Mouse (Mus musculus) hindbrain, embryonic 15.5 days (tissue): ENCODE results near the gene Pan2. TPM values are rescaled to one million over a fixed set of nuclear protein-coding genes. Genes with fewer than 3 reads are reported as not detected.

Source experiments
- ATAC-seq: fragments of 200-750 bp; cut with Nextera tagmentation; 2 replicates; pipeline ENCODE4 v1.8.0; 2017; ENCODE audit warnings: low read depth, moderate number of reproducible peaks, moderate TSS enrichment; ENCODE audit not compliant: low FRiP score
- H3K27ac ChIP-seq: fragments of 300-500 bp; sonication (generic); replicated peaks from 2 replicates; pipeline ENCODE4 v1.5.1; 2015; ENCODE audit warnings: mild to moderate bottlenecking, inconsistent platforms
- H3K27me3 ChIP-seq: fragments of 300-500 bp; sonication (generic); 2 replicates; pipeline ENCODE4 v1.6.1; 2015; ENCODE audit warnings: control low read depth, inconsistent platforms
- H3K36me3 ChIP-seq: fragments of 300-500 bp; sonication (generic); 2 replicates; pipeline ENCODE4 v1.6.1; 2015; ENCODE audit warnings: control low read depth, inconsistent platforms
- H3K4me1 ChIP-seq: fragments of 300-500 bp; sonication (generic); replicated peaks from 2 replicates; pipeline ENCODE4 v1.6.1; 2015; ENCODE audit warnings: control low read depth, inconsistent platforms
- H3K4me2 ChIP-seq: fragments of 300-500 bp; sonication (generic); 2 replicates; pipeline ENCODE4 v1.6.1; 2015; ENCODE audit warnings: moderate library complexity, mild to moderate bottlenecking, inconsistent platforms
- H3K4me3 ChIP-seq: fragments of 300-500 bp; sonication (generic); 2 replicates; pipeline ENCODE4 v1.5.1; 2015; ENCODE audit warnings: mild to moderate bottlenecking, inconsistent platforms
- H3K9ac ChIP-seq: fragments of 300-500 bp; sonication (generic); 2 replicates; pipeline ENCODE4 v1.6.1; 2015; ENCODE audit warnings: inconsistent platforms
- H3K9me3 ChIP-seq: fragments of 300-500 bp; sonication (generic); 2 replicates; pipeline ENCODE4 v1.6.1; 2016; ENCODE audit warnings: control low read depth, inconsistent platforms
- WGBS: fragments of 180-500 bp; shearing (Covaris S2); methylation state at CpG from one replicate; pipeline ENCODE4 v1.1.7; 2015; 5-methylcytosine and 5-hydroxymethylcytosine counted together
- polyA plus RNA-seq: library from polyadenylated mRNA; unstranded; fragments of >200 nt; fragmentation: Nextera tagmentation; extraction: Ambion mirVana; gene quantifications from 2 replicates; pipeline ENCODE4 v1.2.1, GENCODE M21; 2015

The Pan2 gene
- polyA plus RNA-seq, 1 experiment from 2014 or later, result 21.4 TPM

DNA sequence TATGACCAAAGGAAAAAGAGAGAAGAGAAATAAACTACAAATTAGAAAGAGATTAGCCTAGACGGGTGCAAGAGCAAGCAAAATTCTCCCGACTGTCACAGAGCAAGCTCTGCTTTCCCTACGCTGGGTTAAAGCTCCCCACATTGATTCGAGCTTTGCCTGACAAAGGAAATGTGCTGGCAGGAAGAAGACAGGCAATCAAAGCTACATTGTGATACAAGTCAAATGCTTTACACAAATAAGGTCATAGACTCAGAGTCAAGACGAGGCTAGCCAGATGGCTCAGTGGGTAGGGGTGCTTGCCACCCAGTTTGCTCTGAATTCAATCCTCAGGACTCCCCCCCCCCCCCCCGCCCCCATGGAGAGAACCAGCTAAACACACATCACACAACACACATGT is 66.9 kb downstream of the Pan2 start:
- Histone ChIP-seq H3K27ac (0 out of 2 replicates have a peak overlapping the region, but pooled peaks have one; percentile 97), H3K4me2 (no peak overlapping the region), H3K27me3 (no peaks in the 10 kb centered on the region), H3K4me3 (no peak overlapping the region), H3K4me1 (peaks cover 19% of the 10 kb centered on the region), H3K9ac (no peak overlapping the region), H3K9me3 (no peaks in the 10 kb centered on the region), H3K36me3 (peaks cover 6% of the 10 kb centered on the region; the same call in 1 of the 2 replicates)
- no peak for ATAC-seq
- 50% methylated on average over 6 of the region's 6 CpGs for WGBS

DNA sequence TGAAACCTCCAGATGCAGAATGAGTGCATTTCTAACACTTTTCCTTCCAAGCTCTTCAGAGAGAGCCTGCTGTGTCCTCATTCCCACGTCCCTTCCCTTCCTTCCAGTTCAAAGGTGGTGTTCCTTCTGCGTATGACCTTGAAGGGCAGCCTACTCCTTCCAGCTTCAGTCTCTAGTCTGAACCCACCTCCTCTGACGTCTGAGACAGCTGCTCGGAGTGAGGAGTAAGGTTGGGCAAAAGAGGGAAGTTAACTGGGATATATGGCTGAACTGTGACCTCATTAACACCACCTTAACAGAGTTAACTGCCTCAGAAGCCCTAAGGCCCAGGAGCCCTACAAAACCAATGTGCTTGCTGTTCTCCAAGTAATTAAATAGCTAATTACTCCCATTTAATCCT is 67.5 kb downstream of the Pan2 start:
- Histone ChIP-seq H3K27ac (no peak overlapping the region), H3K9me3 (no peaks in the 10 kb centered on the region), H3K9ac (no peak overlapping the region), H3K36me3 (0 out of 2 replicates have a peak, but pooled peaks cover 2% of the 10 kb centered on the region), H3K4me2 (no peak overlapping the region), H3K27me3 (no peaks in the 10 kb centered on the region), H3K4me3 (no peak overlapping the region), H3K4me1 (peaks cover 19% of the 10 kb centered on the region)
- ATAC-seq, result no peak
- 65% methylated on average over 4 of the region's 4 CpGs for WGBS

Other genes starting within 250 kb of the Pan2 start
- 371 and 395 TPM in 2 replicates for gene Ptges3, start 244.4 kb upstream of the Pan2 start, polyA plus RNA-seq
- gene Atp5b, start 220.1 kb upstream of the Pan2 start, polyA plus RNA-seq, result 2,267 and 2,290 TPM in 2 replicates
- gene Baz2a, start 211.8 kb upstream of the Pan2 start, polyA plus RNA-seq, result 8.1 and 8.3 TPM in 2 replicates
- 10.2 and 10.3 TPM in 2 replicates for gene Rbms2, start 123.0 kb upstream of the Pan2 start, polyA plus RNA-seq
- gene Gls2, start 108.9 kb upstream of the Pan2 start, polyA plus RNA-seq, result 2.0 and 2.2 TPM in 2 replicates
- gene Spryd4, start 91.5 kb upstream of the Pan2 start, polyA plus RNA-seq, result 20.6 and 21.0 TPM in 2 replicates
- gene Mip, start 77.5 kb upstream of the Pan2 start, polyA plus RNA-seq, result 0.12 TPM in 1 of 2 replicates, not detected in the other
- gene Timeless, start 71.3 kb upstream of the Pan2 start, polyA plus RNA-seq, result 22.4 and 23.3 TPM in 2 replicates
- 0.14 TPM in 1 of 2 replicates, not detected in the other for gene Apon, start 49.2 kb upstream of the Pan2 start, polyA plus RNA-seq
- 0.21 and 0.47 TPM in 2 replicates for gene Apof, start 34.7 kb upstream of the Pan2 start, polyA plus RNA-seq
- gene Stat2, start 32.8 kb upstream of the Pan2 start, polyA plus RNA-seq, result 20.7 and 21.7 TPM in 2 replicates
- 0.26 and 0.49 TPM in 2 replicates for gene Il23a, start 4.6 kb upstream of the Pan2 start, polyA plus RNA-seq
- gene Cnpy2, start 19.1 kb downstream of the Pan2 start, polyA plus RNA-seq, result 188 and 205 TPM in 2 replicates
- 267 and 278 TPM in 2 replicates for gene Cs, start 34.4 kb downstream of the Pan2 start, polyA plus RNA-seq
- gene Coq10a, start 65.7 kb downstream of the Pan2 start, polyA plus RNA-seq, result 38.7 and 41.9 TPM in 2 replicates
- gene Ankrd52, start 73.8 kb downstream of the Pan2 start, polyA plus RNA-seq, result 10.9 and 13.8 TPM in 2 replicates
- 0.21 and 0.83 TPM in 2 replicates for gene Slc39a5, start 97.9 kb downstream of the Pan2 start, polyA plus RNA-seq
- gene Nabp2, start 108.2 kb downstream of the Pan2 start, polyA plus RNA-seq, result 137 and 141 TPM in 2 replicates
- 91.3 and 92.4 TPM in 2 replicates for gene Rnf41, start 108.3 kb downstream of the Pan2 start, polyA plus RNA-seq
- 167 and 177 TPM in 2 replicates for gene Smarcc2, start 155.9 kb downstream of the Pan2 start, polyA plus RNA-seq
- gene Myl6, start 190.8 kb downstream of the Pan2 start, polyA plus RNA-seq, result 944 and 959 TPM in 2 replicates
- gene Myl6b, start 195.3 kb downstream of the Pan2 start, polyA plus RNA-seq, result 5.7 and 6.5 TPM in 2 replicates
- 14.2 and 14.8 TPM in 2 replicates for gene Esyt1, start 222.5 kb downstream of the Pan2 start, polyA plus RNA-seq
- 18.2 and 20.0 TPM in 2 replicates for gene Zc3h10, start 244.4 kb downstream of the Pan2 start, polyA plus RNA-seq
- gene Rpl41, start 246.0 kb downstream of the Pan2 start, polyA plus RNA-seq, result 2,263 and 2,497 TPM in 2 replicates